Mouse (Mus musculus) myocyte (in vitro differentiated cells): ENCODE measurements around the gene Rxylt1. TPM values are rescaled to one million over a fixed set of nuclear protein-coding genes. Genes with fewer than 3 reads are reported as not detected.
A peak's percentile ranks its signal among the peaks of the same experiment; 100 is the strongest.

Experiments
- H3K27me3 ChIP-seq: one replicate; pipeline ENCODE4 v1.6.1; 2011; ENCODE audit not compliant: control insufficient read depth, insufficient read depth, insufficient read length
- H3K36me3 ChIP-seq: one replicate; pipeline ENCODE4 v1.6.1; 2011; ENCODE audit not compliant: control insufficient read depth, insufficient read depth
- H3K4me2 ChIP-seq: one replicate; pipeline ENCODE4 v1.6.1; 2011; ENCODE audit warnings: low read depth, control low read depth
- H3K4me3 ChIP-seq: one replicate; pipeline ENCODE4 v1.5.1; 2011; ENCODE audit warnings: mild to moderate bottlenecking, control low read depth, moderate library complexity
- H3K79me2 ChIP-seq: one replicate; pipeline ENCODE4 v1.6.1; 2011; ENCODE audit not compliant: control insufficient read depth, insufficient read depth
- H3ac ChIP-seq: one replicate; pipeline ENCODE4 v1.6.1; 2011; ENCODE audit not compliant: control insufficient read depth, insufficient read length
- CEBPB ChIP-seq: IDR thresholded peaks from 2 replicates; pipeline ENCODE4 v1.6.1; 2011; ENCODE audit warnings: mild to moderate bottlenecking, moderate library complexity; ENCODE audit not compliant: poor library complexity, insufficient read depth, severe bottlenecking
- E2F4 ChIP-seq: IDR thresholded peaks from one replicate; pipeline ENCODE4 v1.6.1; 2011; ENCODE audit warnings: mild to moderate bottlenecking, control low read depth, moderate library complexity; ENCODE audit not compliant: insufficient read depth
- MAX ChIP-seq: IDR thresholded peaks from one replicate; pipeline ENCODE4 v1.6.1; 2011; ENCODE audit warnings: low read depth, mild to moderate bottlenecking, control low read depth
- MYOD1 ChIP-seq, 3 experiments: IDR thresholded peaks; one replicate each; pipeline ENCODE4 v1.6.1; 2011; ENCODE audit warnings: control low read depth in 2 of 3, low read depth in 2 of 3, mild to moderate bottlenecking in 2 of 3, moderate library complexity in 1 of 3; ENCODE audit not compliant: insufficient read length in 2 of 3, control insufficient read depth in 1 of 3
- MYOG ChIP-seq, 3 experiments: IDR thresholded peaks; one replicate each; pipeline ENCODE4 v1.6.1; 2011; ENCODE audit warnings: control low read depth in 2 of 3, low read depth in 2 of 3, mild to moderate bottlenecking in 2 of 3; ENCODE audit not compliant: insufficient read length in 2 of 3, control insufficient read depth in 1 of 3, insufficient read depth in 1 of 3
- POLR2A ChIP-seq: IDR thresholded peaks from one replicate; pipeline ENCODE4 v1.6.1; 2011; ENCODE audit warnings: low read depth, mild to moderate bottlenecking, control low read depth, moderate library complexity; ENCODE audit not compliant: insufficient read length
- POLR2AphosphoS2 ChIP-seq: IDR thresholded peaks from one replicate; pipeline ENCODE4 v1.6.1; 2011; ENCODE audit warnings: low read depth, control low read depth; ENCODE audit not compliant: insufficient read length
- REST ChIP-seq: IDR thresholded peaks from one replicate; pipeline ENCODE4 v1.6.1; 2011; ENCODE audit warnings: mild to moderate bottlenecking, control low read depth, moderate library complexity; ENCODE audit not compliant: insufficient read depth, insufficient read length
- SRF ChIP-seq: IDR thresholded peaks from one replicate; pipeline ENCODE4 v1.6.1; 2011; ENCODE audit warnings: low read depth; ENCODE audit not compliant: control insufficient read depth, insufficient read length
- TCF12 ChIP-seq: IDR thresholded peaks from one replicate; pipeline ENCODE4 v1.6.1; 2011; ENCODE audit warnings: mild to moderate bottlenecking, control low read depth; ENCODE audit not compliant: poor library complexity, insufficient read depth, severe bottlenecking
- TCF3 ChIP-seq: IDR thresholded peaks from one replicate; pipeline ENCODE4 v1.6.1; 2011; ENCODE audit warnings: low read depth, control low read depth; ENCODE audit not compliant: insufficient read length
- USF1 ChIP-seq: IDR thresholded peaks from one replicate; pipeline ENCODE4 v1.6.1; 2011; ENCODE audit warnings: low read depth, mild to moderate bottlenecking, control low read depth, moderate library complexity
- polyA plus RNA-seq: library from polyadenylated mRNA; unstranded; fragments of >200 nt; fragmentation: generic; extraction: Trizol; gene quantifications from one replicate; pipeline ENCODE4 v1.2.1, GENCODE M21; 2012; ENCODE audit warnings: missing spikeins

Gene Rxylt1
- polyA plus RNA-seq, 1 experiment = 27.8 TPM

GRCm38 (mm10) chr10:122044926-122045325 is 52.2 kb downstream of the Rxylt1 start:
- Histone ChIP-seq H3ac (no peak overlapping the region), H3K4me2 (no peak overlapping the region), H3K36me3 (no peaks in the 10 kb centered on the region), H3K27me3 (peaks cover 7% of the 10 kb centered on the region), H3K4me3 (no peak overlapping the region), H3K79me2 (no peaks in the 10 kb centered on the region)
- TF ChIP-seq POLR2A = no peak
- no peak for TF ChIP-seq TCF12
- no peak for TF ChIP-seq USF1
- TF ChIP-seq MYOG (IDR thresholded peaks at IDR 0.05; ENCODE audit: control insufficient read depth in 1 of 3, insufficient read depth in 1 of 3, insufficient read length in 2 of 3, low read depth in 2 of 3) = no peak
- TF ChIP-seq MAX = no peak
- no peak for TF ChIP-seq E2F4
- no peak for TF ChIP-seq REST
- TF ChIP-seq POLR2AphosphoS2 = no peak
- TF ChIP-seq CEBPB = no peak
- TF ChIP-seq MYOD1 (IDR thresholded peaks at IDR 0.05; ENCODE audit: control insufficient read depth in 1 of 3, insufficient read length in 2 of 3, low read depth in 2 of 3) = no peak
- no peak for TF ChIP-seq SRF
- TF ChIP-seq TCF3 = no peak

- H3K4me2 ChIP-seq = no peak overlapping the region
- H3K79me2 ChIP-seq = no peaks in the 10 kb centered on the region
- no peaks in the 10 kb centered on the region for H3K36me3 ChIP-seq
- H3ac ChIP-seq = no peak overlapping the region
- TF ChIP-seq MAX (no peak), TCF12 (no peak), CEBPB (no peak), TCF3 (no peak), USF1 (no peak), REST (no peak), MYOG (IDR thresholded peaks at IDR 0.05; ENCODE audit: control insufficient read depth in 1 of 3, insufficient read depth in 1 of 3, insufficient read length in 2 of 3, low read depth in 2 of 3) (no peak), SRF (no peak), POLR2AphosphoS2 (no peak), E2F4 (no peak), POLR2A (no peak), MYOD1 (IDR thresholded peaks at IDR 0.05; ENCODE audit: control insufficient read depth in 1 of 3, insufficient read length in 2 of 3, low read depth in 2 of 3) (no peak)
- no peak overlapping the region for H3K4me3 ChIP-seq
- H3K27me3 ChIP-seq = no peaks in the 10 kb centered on the region
Measured at GRCm38 (mm10) chr10:122040372-122040771, 56.8 kb downstream of the Rxylt1 start.

- no peaks in the 10 kb centered on the region for H3K36me3 ChIP-seq
Measured at GRCm38 (mm10) chr10:122039566-122039965, 57.6 kb downstream of the Rxylt1 start.

DNA sequence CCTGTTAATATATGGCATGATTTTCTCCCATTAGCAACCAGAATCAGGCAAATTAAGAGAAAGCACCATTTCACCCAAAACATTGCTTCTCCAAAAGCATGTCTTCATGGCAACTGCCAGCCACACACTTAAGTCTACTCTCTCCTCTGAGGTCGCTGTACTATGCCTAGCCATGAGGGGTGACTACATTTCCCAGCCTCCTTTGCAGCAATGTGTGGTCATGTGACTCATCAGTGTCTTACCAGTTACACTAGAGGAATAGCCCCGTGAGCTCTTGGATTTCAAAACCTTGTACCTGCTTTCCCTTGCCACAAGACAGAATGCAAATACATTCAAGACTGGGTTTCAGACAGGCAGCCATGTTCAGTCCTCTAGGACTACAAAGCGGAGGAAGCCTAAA is 58.6 kb downstream of the Rxylt1 start:
- no peaks in the 10 kb centered on the region for H3K36me3 ChIP-seq
- no peak overlapping the region for H3K4me2 ChIP-seq
- no peaks in the 10 kb centered on the region for H3K27me3 ChIP-seq
- no peak overlapping the region for H3ac ChIP-seq
- no peaks in the 10 kb centered on the region for H3K79me2 ChIP-seq
- TF ChIP-seq USF1 (peak; percentile 81), TCF3 (no peak), TCF12 (no peak)
- no peak overlapping the region for H3K4me3 ChIP-seq

More at GRCm38 (mm10) chr10:122039566-122039965, 57.6 kb downstream of the Rxylt1 start:
- H3K79me2 ChIP-seq = no peaks in the 10 kb centered on the region
- no peak overlapping the region for H3K4me2 ChIP-seq
- no peaks in the 10 kb centered on the region for H3K27me3 ChIP-seq
- H3K4me3 ChIP-seq = no peak overlapping the region
- no peak for TF ChIP-seq USF1
- no peak for TF ChIP-seq REST
- no peak for TF ChIP-seq TCF12
- TF ChIP-seq POLR2AphosphoS2 = no peak
- H3ac ChIP-seq = no peak overlapping the region

GRCm38 (mm10) chr10:122033271-122033670 is 63.9 kb downstream of the Rxylt1 start:
- TF ChIP-seq MAX (no peak), POLR2A (no peak)
- no peak overlapping the region for H3ac ChIP-seq
- no peak overlapping the region for H3K4me3 ChIP-seq
- no peaks in the 10 kb centered on the region for H3K36me3 ChIP-seq
- H3K79me2 ChIP-seq = no peaks in the 10 kb centered on the region
- H3K27me3 ChIP-seq = no peaks in the 10 kb centered on the region
- H3K4me2 ChIP-seq = no peak overlapping the region

- no peaks in the 10 kb centered on the region for H3K36me3 ChIP-seq
- H3K4me3 ChIP-seq = no peak overlapping the region
- TF ChIP-seq TCF12 = no peak
- no peak for TF ChIP-seq MYOG (IDR thresholded peaks at IDR 0.05; ENCODE audit: control insufficient read depth in 1 of 3, insufficient read depth in 1 of 3, insufficient read length in 2 of 3, low read depth in 2 of 3)
- no peak for TF ChIP-seq POLR2AphosphoS2
- no peak for TF ChIP-seq REST
- TF ChIP-seq POLR2A = no peak
- no peak for TF ChIP-seq MYOD1 (IDR thresholded peaks at IDR 0.05; ENCODE audit: control insufficient read depth in 1 of 3, insufficient read length in 2 of 3, low read depth in 2 of 3)
- no peak for TF ChIP-seq CEBPB
- no peak for TF ChIP-seq SRF
- no peak for TF ChIP-seq E2F4
- no peak for TF ChIP-seq MAX
- no peak for TF ChIP-seq TCF3
- TF ChIP-seq USF1 = no peak
- no peaks in the 10 kb centered on the region for H3K79me2 ChIP-seq
- no peak overlapping the region for H3K4me2 ChIP-seq
- H3K27me3 ChIP-seq = no peaks in the 10 kb centered on the region
- H3ac ChIP-seq = no peak overlapping the region
Measured at GRCm38 (mm10) chr10:122030420-122030819, 66.8 kb downstream of the Rxylt1 start.
